Mouse (Mus musculus) spleen, adult 2 months (tissue): ENCODE results near the gene 5730480H06Rik. TPM values are rescaled to one million over a fixed set of nuclear protein-coding genes. Genes with fewer than 3 reads are reported as not detected.

Experiments
- DNase-seq, 2 experiments: peaks; one replicate each; pipeline versions ENCODE4 v3.0.0 to v3.0.0-alpha.2; 2012 to 2021; ENCODE audit warnings: low spot score in 2 of 2, low read depth in 1 of 2
- H3K27ac ChIP-seq: fragments of 200-500 bp; 2 replicates; pipeline ENCODE4 v1.5.1; 2012; ENCODE audit warnings: low read length, inconsistent platforms; ENCODE audit not compliant: insufficient read depth
- H3K27me3 ChIP-seq: fragments of 200-500 bp; 2 replicates; pipeline ENCODE4 v1.6.1; 2012; ENCODE audit warnings: mild to moderate bottlenecking, moderate library complexity, low read length, inconsistent platforms; ENCODE audit not compliant: control insufficient read depth, insufficient read depth
- H3K36me3 ChIP-seq: fragments of 200-500 bp; 2 replicates; pipeline ENCODE4 v1.6.1; 2012; ENCODE audit warnings: mild to moderate bottlenecking, low read length, inconsistent platforms; ENCODE audit not compliant: control insufficient read depth, insufficient read depth
- H3K4me1 ChIP-seq: fragments of 200-500 bp; 2 replicates; pipeline ENCODE4 v1.6.1; 2011; ENCODE audit warnings: inconsistent platforms; ENCODE audit not compliant: control insufficient read depth, insufficient read depth, insufficient read length
- H3K4me3 ChIP-seq: fragments of 200-500 bp; 2 replicates; pipeline ENCODE4 v1.5.1; 2011; ENCODE audit warnings: mild to moderate bottlenecking, inconsistent platforms; ENCODE audit not compliant: insufficient read depth, insufficient read length; ENCODE audit errors: extremely low read depth
- CTCF ChIP-seq: fragments of 200-500 bp; IDR thresholded peaks from 2 replicates; pipeline ENCODE4 v1.5.1; 2011; ENCODE audit warnings: mild to moderate bottlenecking, inconsistent platforms; ENCODE audit not compliant: insufficient read depth, insufficient read length, insufficient replicate concordance; ENCODE audit errors: extremely low read depth
- POLR2A ChIP-seq: fragments of 200-500 bp; IDR thresholded peaks from 2 replicates; pipeline ENCODE4 v1.6.1; 2011; ENCODE audit warnings: low read depth, low read length, inconsistent platforms
- WGBS: fragments of 180-500 bp; shearing (Covaris S2); methylation state at CpG from one replicate; pipeline ENCODE4 v1.1.7; 2018; 5-methylcytosine and 5-hydroxymethylcytosine counted together
- polyA plus RNA-seq: library from polyadenylated mRNA; depleted of rRNA; stranded (reverse); fragments of >200 nt; gene quantifications from 2 replicates; pipeline ENCODE4 v1.2.3, GENCODE M21; 2012; rRNA removed

5730480H06Rik gene
- 2.7 and 3.1 TPM in 2 replicates for polyA plus RNA-seq

- H3K27ac ChIP-seq, result no peak within 1 kb of the TSS
- no peaks in the 10 kb centered on the region for H3K4me1 ChIP-seq
- DNase-seq, result no peak
- no peak within 1 kb of the TSS for H3K4me3 ChIP-seq
- no peaks in the 10 kb centered on the region for H3K36me3 ChIP-seq
- WGBS, result 95% methylated on average over 8 of the region's 8 CpGs
- no peaks in the 10 kb centered on the region for H3K27me3 ChIP-seq
- TF ChIP-seq CTCF (no peak), POLR2A (no peak)
Measured at GRCm38 (mm10) chr5:48327652-48328051, at the start of gene 5730480H06Rik. Gene 5730480H06Rik (plus strand): TSS chr5:48327952.

- Histone ChIP-seq H3K27me3 (no peaks in the 10 kb centered on the region), H3K27ac (no peak overlapping the region), H3K4me1 (no peaks in the 10 kb centered on the region), H3K4me3 (no peak overlapping the region), H3K36me3 (no peaks in the 10 kb centered on the region)
- no peak for DNase-seq
- 85% methylated on average over 3 of the region's 3 CpGs for WGBS
- TF ChIP-seq POLR2A (no peak), CTCF (no peak)
Measured at GRCm38 (mm10) chr5:48301186-48301585, 26.6 kb upstream of the 5730480H06Rik start.

GRCm38 (mm10) chr5:48315057-48315602 is 12.6 kb upstream of the 5730480H06Rik start:
- Histone ChIP-seq H3K36me3 (no peaks in the 10 kb centered on the region), H3K27ac (no peak overlapping the region), H3K4me1 (no peaks in the 10 kb centered on the region), H3K4me3 (no peak overlapping the region), H3K27me3 (no peaks in the 10 kb centered on the region)
- DNase-seq, result no peak
- TF ChIP-seq CTCF, result no peak
- TF ChIP-seq POLR2A, result no peak
- 27% methylated on average over 6 of the region's 6 CpGs for WGBS

GRCm38 (mm10) chr5:48320597-48320996 is 7.2 kb upstream of the 5730480H06Rik start:
- Histone ChIP-seq H3K36me3 (no peaks in the 10 kb centered on the region), H3K4me3 (no peak overlapping the region), H3K4me1 (no peaks in the 10 kb centered on the region), H3K27me3 (no peaks in the 10 kb centered on the region), H3K27ac (no peak overlapping the region)
- 82% methylated on average over 4 of the region's 4 CpGs for WGBS
- no peak for DNase-seq
- no peak for TF ChIP-seq CTCF
- TF ChIP-seq POLR2A, result no peak

GRCm38 (mm10) chr5:48326221-48326620 is 1.5 kb upstream of the 5730480H06Rik start:
- no peak for DNase-seq
- H3K27ac ChIP-seq, result no peak overlapping the region
- H3K27me3 ChIP-seq, result no peaks in the 10 kb centered on the region
- H3K4me3 ChIP-seq, result no peak overlapping the region
- TF ChIP-seq POLR2A (no peak), CTCF (no peak)
- no peaks in the 10 kb centered on the region for H3K4me1 ChIP-seq
- H3K36me3 ChIP-seq, result no peaks in the 10 kb centered on the region

- no peak overlapping the region for H3K27ac ChIP-seq
- no peaks in the 10 kb centered on the region for H3K4me1 ChIP-seq
- WGBS, result 92% methylated on average over 2 of the region's 2 CpGs
- H3K4me3 ChIP-seq, result no peak overlapping the region
- no peaks in the 10 kb centered on the region for H3K36me3 ChIP-seq
- DNase-seq, result no peak
- no peaks in the 10 kb centered on the region for H3K27me3 ChIP-seq
- TF ChIP-seq POLR2A (no peak), CTCF (no peak)
Measured at GRCm38 (mm10) chr5:48329751-48330150, 2.0 kb downstream of the 5730480H06Rik start.

- WGBS, result 65% methylated on average over 2 of the region's 2 CpGs
- Histone ChIP-seq H3K36me3 (no peaks in the 10 kb centered on the region), H3K27ac (no peak overlapping the region), H3K4me3 (no peak overlapping the region), H3K4me1 (no peaks in the 10 kb centered on the region), H3K27me3 (no peaks in the 10 kb centered on the region)
- DNase-seq, result no peak
- no peak for TF ChIP-seq POLR2A
- TF ChIP-seq CTCF, result no peak
Measured at GRCm38 (mm10) chr5:48330817-48331216, 3.1 kb downstream of the 5730480H06Rik start.
